Mouse (Mus musculus) neural tube, embryonic 14.5 days (tissue): ENCODE results near the gene Ccdc77. TPM values are rescaled to one million over a fixed set of nuclear protein-coding genes. Genes with fewer than 3 reads are reported as not detected.

Source experiments
- ATAC-seq: fragments of 200-750 bp; cut with Nextera tagmentation; 2 replicates; pipeline ENCODE4 v1.8.0; 2017; ENCODE audit warnings: low read depth, mild to moderate bottlenecking, moderate TSS enrichment, moderate library complexity
- H3K27ac ChIP-seq: fragments of 300-500 bp; sonication (generic); 2 replicates; pipeline ENCODE4 v1.5.1; 2014; ENCODE audit warnings: low read depth, mild to moderate bottlenecking, control low read depth, low read length, moderate library complexity, mixed read lengths
- H3K27me3 ChIP-seq: fragments of 300-500 bp; sonication (generic); 2 replicates; pipeline ENCODE4 v1.6.1; 2014; ENCODE audit warnings: low read length; ENCODE audit not compliant: control insufficient read depth, insufficient read depth
- H3K36me3 ChIP-seq: fragments of 300-500 bp; sonication (generic); 2 replicates; pipeline ENCODE4 v1.6.1; 2014; ENCODE audit warnings: low read length, mixed read lengths; ENCODE audit not compliant: control insufficient read depth, insufficient read depth
- H3K4me1 ChIP-seq: fragments of 300-500 bp; sonication (generic); 2 replicates; pipeline ENCODE4 v1.6.1; 2014; ENCODE audit warnings: low read length; ENCODE audit not compliant: control insufficient read depth, insufficient read depth
- H3K4me2 ChIP-seq: fragments of 300-500 bp; sonication (generic); 2 replicates; pipeline ENCODE4 v1.6.1; 2014; ENCODE audit warnings: mild to moderate bottlenecking, low read depth, low read length, control low read depth
- H3K4me3 ChIP-seq: fragments of 300-500 bp; sonication (generic); 2 replicates; pipeline ENCODE4 v1.5.1; 2014; ENCODE audit warnings: low read depth, low read length, control low read depth, mixed read lengths
- H3K9ac ChIP-seq: fragments of 300-500 bp; sonication (generic); replicated peaks from 2 replicates; pipeline ENCODE4 v1.6.1; 2014; ENCODE audit warnings: low read depth, mild to moderate bottlenecking, control low read depth, low read length, mixed read lengths
- H3K9me3 ChIP-seq: fragments of 300-500 bp; sonication (generic); 2 replicates; pipeline ENCODE4 v1.6.1; 2016; ENCODE audit warnings: low read length; ENCODE audit not compliant: control insufficient read depth
- WGBS: fragments of 180-500 bp; shearing (Covaris S2); extraction: QIAGEN DNeasy Blood & Tissue Kit; methylation state at CpG from one replicate; pipeline ENCODE4 v1.1.7; 2014; 5-methylcytosine and 5-hydroxymethylcytosine counted together
- polyA plus RNA-seq: library from polyadenylated mRNA; unstranded; fragments of >200 nt; fragmentation: Nextera tagmentation; extraction: Ambion mirVana; gene quantifications from 2 replicates; pipeline ENCODE4 v1.2.1, GENCODE M21; 2014

Ccdc77 gene
- polyA plus RNA-seq, 1 experiment from 2014 or later = 9.0 TPM

DNA sequence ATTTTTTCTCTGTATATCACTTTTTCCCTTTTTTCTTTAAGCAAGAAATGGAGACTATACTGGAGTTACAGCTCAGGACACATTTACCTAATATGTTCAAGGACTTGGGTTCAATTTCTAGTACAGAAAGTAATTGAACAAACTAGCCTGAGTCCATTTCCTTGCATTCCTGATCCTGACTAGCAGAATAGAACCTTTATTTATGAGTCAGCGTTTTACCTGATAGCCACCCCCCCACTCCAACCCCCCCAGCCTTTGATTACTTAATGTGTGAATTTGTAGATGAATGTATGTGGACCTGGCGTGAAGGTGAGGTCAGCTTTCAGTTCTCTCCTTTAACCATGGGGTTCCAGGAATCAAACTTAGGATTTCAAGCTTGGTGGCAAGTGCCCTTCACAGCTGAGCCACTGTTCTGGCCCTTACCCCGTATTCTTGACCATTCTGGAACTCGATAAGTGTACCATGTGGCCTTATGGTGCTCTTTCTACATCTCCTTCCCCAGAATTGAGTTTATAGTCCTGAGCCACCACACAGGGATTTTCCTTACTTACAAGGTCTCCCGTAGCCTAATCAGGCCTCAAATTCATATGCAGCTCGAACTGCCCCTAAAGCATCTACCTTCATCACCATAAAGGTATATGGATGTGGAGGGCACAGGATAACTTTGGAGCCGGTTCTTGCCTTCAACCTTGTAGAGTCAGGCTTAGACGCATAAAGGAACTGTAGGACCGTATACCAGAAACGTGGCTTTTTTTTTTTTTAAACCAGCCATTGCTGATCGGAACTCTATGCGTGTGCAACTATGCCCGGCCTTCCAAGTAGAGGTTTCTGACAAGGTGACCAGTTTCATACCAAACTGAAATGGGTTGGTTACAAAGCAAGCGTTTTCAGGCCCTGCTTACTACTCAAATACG is 1.1 kb downstream of the Ccdc77 start:
- WGBS = 26% methylated on average over 15 of the region's 15 CpGs
- no peaks in the 10 kb centered on the region for H3K9me3 ChIP-seq
- peak overlapping the region; percentile 92 for H3K27ac ChIP-seq
- H3K36me3 ChIP-seq = no peaks in the 10 kb centered on the region; the same call in 1 of the 2 replicates
- peak overlapping the region; percentile 66 for H3K4me2 ChIP-seq
- H3K4me1 ChIP-seq = peaks cover 12% of the 10 kb centered on the region
- peak overlapping the region; percentile 98 for H3K4me3 ChIP-seq
- no peak; the same call in 1 of the 2 replicates for ATAC-seq
- H3K27me3 ChIP-seq = no peaks in the 10 kb centered on the region
- peak overlapping the region; percentile 91 for H3K9ac ChIP-seq

DNA sequence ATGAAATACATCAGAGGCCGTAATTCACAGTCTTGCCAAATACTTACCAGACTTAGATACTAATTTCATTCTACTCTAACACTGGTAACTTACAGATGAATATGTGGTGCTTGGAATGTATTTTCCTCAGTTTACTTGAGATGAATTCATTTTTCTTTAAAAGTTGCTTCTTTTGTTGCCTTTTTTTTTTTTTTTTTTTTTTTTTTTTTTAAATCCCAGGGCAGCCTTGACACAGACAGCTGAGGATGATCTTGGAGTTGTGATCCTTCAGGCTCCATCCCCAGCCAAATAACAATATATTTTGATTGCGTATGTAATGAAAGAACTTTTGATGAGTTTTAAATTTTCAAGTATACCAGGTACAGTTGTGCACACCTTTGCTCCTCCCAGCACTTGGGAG is 2.0 kb downstream of the Ccdc77 start:
- WGBS = 95% methylated on average over 2 of the region's 2 CpGs

DNA sequence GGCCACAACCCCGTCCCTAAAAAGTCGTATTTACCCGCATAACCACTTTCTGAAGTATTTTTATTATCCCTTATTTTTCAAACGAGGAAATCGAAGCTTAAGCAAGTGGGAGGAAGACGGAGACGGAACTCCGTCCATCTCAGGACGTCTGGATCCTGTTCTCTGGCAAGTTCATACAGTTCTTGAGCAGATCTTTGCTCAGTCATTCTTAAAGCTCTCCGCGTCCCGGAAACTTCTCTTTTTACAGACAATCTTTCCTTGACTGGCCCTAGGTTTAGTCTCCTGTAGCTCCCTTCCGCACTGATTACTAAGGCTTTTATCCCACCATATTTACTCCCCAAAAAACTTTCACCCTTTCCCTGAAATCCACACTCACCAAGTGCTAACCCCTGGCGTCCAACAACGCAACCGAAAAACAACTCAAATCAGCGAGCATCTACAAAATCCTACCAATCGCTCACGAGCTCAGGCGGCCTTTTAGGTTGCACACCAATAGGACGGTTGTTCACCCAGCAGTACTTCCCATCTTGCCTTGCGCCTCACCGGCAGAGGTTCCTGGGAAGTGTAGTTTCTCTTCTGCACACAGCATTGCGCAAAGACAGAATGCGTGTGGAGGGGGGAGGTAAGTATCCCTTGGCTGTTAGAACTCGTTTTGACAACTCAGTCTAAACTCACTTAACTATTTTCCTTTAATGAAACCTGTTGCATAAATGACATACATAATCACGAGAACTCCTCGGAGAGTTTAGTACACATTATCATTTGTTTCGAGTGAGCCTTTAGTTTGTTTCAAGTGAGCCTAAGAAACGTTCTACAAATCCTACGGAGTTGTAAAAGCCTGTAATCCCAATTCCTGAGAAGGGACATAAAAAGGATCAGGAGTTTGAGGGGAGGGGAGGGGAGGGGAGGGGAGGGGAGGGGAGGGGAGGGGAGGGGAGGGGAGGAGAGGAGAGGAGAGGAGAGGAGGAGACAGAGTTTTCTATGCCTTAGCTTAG is 6.9 kb downstream of the Ccdc77 start:
- 2% methylated on average over 31 of the region's 31 CpGs for WGBS
- H3K4me2 ChIP-seq = peak overlapping the region; percentile 59
- no peak overlapping the region for H3K27ac ChIP-seq
- no peaks in the 10 kb centered on the region for H3K27me3 ChIP-seq
- H3K4me3 ChIP-seq = peak overlapping the region; percentile 39
- ATAC-seq = peak; percentile 97
- H3K9me3 ChIP-seq = no peaks in the 10 kb centered on the region
- H3K9ac ChIP-seq = no peak overlapping the region; the same call in 1 of the 2 replicates
- H3K36me3 ChIP-seq = no peaks in the 10 kb centered on the region
- peaks cover 4% of the 10 kb centered on the region; the same call in 1 of the 2 replicates for H3K4me1 ChIP-seq

More for the DNA sequence above, 2.0 kb downstream of the Ccdc77 start:
- H3K36me3 ChIP-seq = no peaks in the 10 kb centered on the region
- H3K4me3 ChIP-seq = no peak overlapping the region
- no peaks in the 10 kb centered on the region for H3K27me3 ChIP-seq
- no peak overlapping the region for H3K9ac ChIP-seq
- no peaks in the 10 kb centered on the region for H3K9me3 ChIP-seq
- H3K27ac ChIP-seq = no peak overlapping the region
- H3K4me1 ChIP-seq = peaks cover 12% of the 10 kb centered on the region
- no peak for ATAC-seq
- H3K4me2 ChIP-seq = no peak overlapping the region

DNA sequence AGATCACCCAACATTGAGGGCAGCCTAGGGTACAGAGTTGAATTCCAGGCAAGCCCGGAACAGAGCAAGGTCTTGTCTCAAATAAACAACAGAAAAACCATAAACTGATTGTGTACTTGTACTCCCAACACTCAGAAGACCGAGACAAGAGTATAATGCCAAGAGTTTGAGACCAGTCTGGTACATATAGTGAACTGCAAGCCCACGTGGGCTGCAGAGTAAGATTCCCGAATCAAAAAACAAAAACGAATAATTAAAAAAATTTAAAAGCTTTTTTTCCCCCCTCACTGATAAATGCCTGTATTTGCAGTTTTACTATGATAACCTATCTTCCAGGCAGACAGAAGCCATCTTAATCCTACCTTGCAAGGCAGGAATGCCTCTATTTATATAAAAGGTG is 7.7 kb downstream of the Ccdc77 start:
- no peaks in the 10 kb centered on the region for H3K9me3 ChIP-seq
- no peak overlapping the region for H3K27ac ChIP-seq
- H3K4me3 ChIP-seq = peak overlapping the region; percentile 39
- H3K27me3 ChIP-seq = no peaks in the 10 kb centered on the region
- no peak overlapping the region for H3K9ac ChIP-seq
- peak overlapping the region; percentile 59 for H3K4me2 ChIP-seq
- 39% methylated on average over 5 of the region's 5 CpGs for WGBS
- ATAC-seq = no peak
- no peaks in the 10 kb centered on the region for H3K36me3 ChIP-seq
- peaks cover 4% of the 10 kb centered on the region; the same call in 1 of the 2 replicates for H3K4me1 ChIP-seq

DNA sequence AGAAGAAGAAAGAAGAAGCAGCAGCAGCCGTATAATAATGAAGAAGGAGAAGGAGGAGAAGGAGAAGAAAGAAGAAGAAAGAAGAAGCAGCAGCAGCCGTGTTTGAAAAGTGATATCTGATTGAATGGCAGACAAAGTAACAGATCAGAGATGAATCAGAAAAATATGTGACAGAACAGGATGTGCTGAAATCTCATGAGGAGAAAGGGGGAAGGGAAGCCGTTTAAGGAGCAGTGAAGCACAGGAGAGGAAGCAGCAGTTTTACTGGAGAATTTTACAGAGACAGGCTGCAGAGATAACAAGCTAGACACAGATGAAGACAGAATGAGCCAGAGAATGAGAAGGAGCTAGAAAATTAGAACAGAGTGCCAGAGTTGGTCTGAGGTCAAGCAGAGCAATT is 15.2 kb downstream of the Ccdc77 start:
- no peak overlapping the region for H3K4me2 ChIP-seq
- H3K4me1 ChIP-seq = no peaks in the 10 kb centered on the region
- H3K9me3 ChIP-seq = no peaks in the 10 kb centered on the region
- WGBS = 95% methylated on average over 3 of the region's 3 CpGs
- peaks cover 7% of the 10 kb centered on the region for H3K36me3 ChIP-seq
- no peak overlapping the region for H3K9ac ChIP-seq
- no peak overlapping the region for H3K4me3 ChIP-seq
- H3K27me3 ChIP-seq = no peaks in the 10 kb centered on the region
- ATAC-seq = no peak
- no peak overlapping the region for H3K27ac ChIP-seq

DNA sequence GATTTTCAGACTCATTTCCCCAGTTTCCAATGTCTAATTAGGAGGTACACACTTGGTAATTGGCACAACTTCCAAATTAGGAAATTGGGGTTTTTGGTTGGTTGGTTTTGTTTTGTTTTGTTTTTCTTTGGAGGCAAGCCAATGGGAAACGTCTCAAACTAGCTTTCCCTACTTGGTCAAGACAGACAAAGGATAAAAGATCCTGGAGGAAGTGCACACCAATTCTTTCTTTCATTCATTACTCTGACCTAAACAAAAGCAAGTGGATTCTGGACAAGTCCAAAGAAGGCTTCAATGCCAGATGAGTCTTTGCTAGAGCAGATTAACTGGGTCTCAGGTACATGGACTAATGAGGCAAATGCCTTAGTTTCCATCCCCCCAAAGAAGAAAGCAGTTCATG is 20.2 kb downstream of the Ccdc77 start:
- 65% methylated on average over 1 of the region's 1 CpGs for WGBS
- Histone ChIP-seq H3K4me1 (no peaks in the 10 kb centered on the region), H3K27ac (no peak overlapping the region), H3K9me3 (no peaks in the 10 kb centered on the region), H3K4me2 (no peak overlapping the region), H3K4me3 (no peak overlapping the region), H3K27me3 (no peaks in the 10 kb centered on the region), H3K36me3 (no peaks in the 10 kb centered on the region; the same call in 1 of the 2 replicates), H3K9ac (no peak overlapping the region)
- no peak for ATAC-seq

DNA sequence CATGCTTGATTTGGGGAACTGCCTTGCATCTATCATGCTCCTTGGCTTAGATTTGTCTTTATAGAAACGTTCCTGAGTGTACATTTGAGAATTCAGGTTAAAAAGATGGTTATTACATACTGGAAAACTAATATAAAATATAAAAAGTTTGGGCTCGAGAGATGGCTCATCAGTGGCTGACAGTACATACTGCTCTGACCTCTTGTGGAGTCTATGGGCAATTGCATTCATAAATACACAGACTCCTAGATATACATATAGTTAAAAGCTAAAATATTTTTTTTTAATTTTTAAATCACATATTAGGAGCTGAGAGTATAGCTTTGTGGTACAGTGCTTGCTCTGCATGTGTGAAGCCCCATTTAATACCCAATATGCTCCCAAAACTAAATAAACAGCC is 31.8 kb downstream of the Ccdc77 start:
- H3K4me1 ChIP-seq = no peaks in the 10 kb centered on the region
- no peak for ATAC-seq
- 0 out of 2 replicates have a peak, but pooled peaks cover 4% of the 10 kb centered on the region for H3K36me3 ChIP-seq
- no peak overlapping the region for H3K4me2 ChIP-seq
- no peaks in the 10 kb centered on the region for H3K27me3 ChIP-seq
- H3K9ac ChIP-seq = no peak overlapping the region
- no peaks in the 10 kb centered on the region for H3K9me3 ChIP-seq
- 86% methylated on average over 2 of the region's 2 CpGs for WGBS
- no peak overlapping the region for H3K27ac ChIP-seq
- no peak overlapping the region for H3K4me3 ChIP-seq

DNA sequence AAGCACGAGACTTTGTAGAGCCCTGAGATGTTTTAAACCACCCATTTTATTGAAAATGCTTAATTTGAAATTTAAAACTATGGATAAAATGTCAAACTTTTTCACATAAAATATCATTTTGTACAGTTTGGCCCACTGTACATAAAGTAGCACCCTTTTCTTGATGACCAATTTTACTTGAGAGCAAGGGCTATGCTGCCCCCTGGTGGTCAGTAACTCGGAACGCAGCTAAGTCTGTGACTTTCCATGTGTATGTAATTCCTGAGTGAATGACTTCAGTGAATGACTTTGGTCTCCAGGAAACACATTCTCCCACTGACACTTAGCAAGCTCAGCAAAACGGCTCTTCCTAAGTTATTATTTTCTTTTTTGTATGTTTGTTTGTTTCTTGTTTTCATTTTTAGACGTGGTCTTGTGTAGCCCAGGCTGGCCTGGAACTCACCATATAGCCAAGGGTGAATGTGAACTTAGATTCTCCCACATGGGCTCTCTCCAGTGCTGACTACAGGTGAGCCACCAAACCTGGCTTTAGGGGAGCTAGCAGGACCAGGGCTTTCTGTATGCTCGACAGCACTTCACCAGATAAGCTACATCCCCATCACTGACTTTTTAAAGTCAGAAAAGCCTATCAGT is 39.8 kb downstream of the Ccdc77 start:
- Histone ChIP-seq H3K4me3 (no peak overlapping the region), H3K4me1 (no peaks in the 10 kb centered on the region), H3K4me2 (no peak overlapping the region), H3K27ac (no peak overlapping the region), H3K27me3 (no peaks in the 10 kb centered on the region), H3K36me3 (no peaks in the 10 kb centered on the region), H3K9me3 (no peaks in the 10 kb centered on the region), H3K9ac (no peak overlapping the region)
- 33% methylated on average over 6 of the region's 6 CpGs for WGBS
- ATAC-seq = no peak
